Mouse (Mus musculus) neural tube, embryonic 11.5 days (tissue): ENCODE results near the gene Ackr2. TPM values are rescaled to one million over a fixed set of nuclear protein-coding genes. Genes with fewer than 3 reads are reported as not detected.

Experiments used
- ATAC-seq: fragments of 200-750 bp; cut with Nextera tagmentation; 2 replicates; pipeline ENCODE4 v1.8.0; 2017; ENCODE audit warnings: moderate number of reproducible peaks, mild to moderate bottlenecking, moderate TSS enrichment, moderate library complexity; ENCODE audit not compliant: insufficient read depth, low FRiP score, low TSS enrichment
- DNase-seq: peaks from one replicate; pipeline ENCODE4 v3.0.0-alpha.2; 2015; ENCODE audit warnings: low spot score
- H3K27ac ChIP-seq: fragments of 300-500 bp; sonication (generic); 2 replicates; pipeline ENCODE4 v1.5.1; 2014; ENCODE audit warnings: low read depth, mild to moderate bottlenecking, low read length
- H3K27me3 ChIP-seq: fragments of 300-500 bp; sonication (generic); 2 replicates; pipeline ENCODE4 v1.6.1; 2014; ENCODE audit warnings: mild to moderate bottlenecking, low read length, mixed read lengths; ENCODE audit not compliant: control insufficient read depth, insufficient read depth
- H3K36me3 ChIP-seq: fragments of 300-500 bp; sonication (generic); 2 replicates; pipeline ENCODE4 v1.6.1; 2014; ENCODE audit warnings: mild to moderate bottlenecking, low read length, moderate library complexity, mixed read lengths; ENCODE audit not compliant: control insufficient read depth, insufficient read depth
- H3K4me1 ChIP-seq: fragments of 300-500 bp; sonication (generic); 2 replicates; pipeline ENCODE4 v1.6.1; 2014; ENCODE audit warnings: low read length, mixed read lengths; ENCODE audit not compliant: control insufficient read depth, insufficient read depth
- H3K4me2 ChIP-seq: fragments of 300-500 bp; sonication (generic); 2 replicates; pipeline ENCODE4 v1.6.1; 2014; ENCODE audit warnings: low read depth, mild to moderate bottlenecking, moderate library complexity
- H3K4me3 ChIP-seq: fragments of 300-500 bp; sonication (generic); 2 replicates; pipeline ENCODE4 v1.5.1; 2014; ENCODE audit warnings: low read depth, low read length
- H3K9ac ChIP-seq: fragments of 300-500 bp; sonication (generic); 2 replicates; pipeline ENCODE4 v1.6.1; 2014; ENCODE audit warnings: mild to moderate bottlenecking, low read length
- H3K9me3 ChIP-seq: fragments of 300-500 bp; sonication (generic); 2 replicates; pipeline ENCODE4 v1.6.1; 2016; ENCODE audit warnings: low read length; ENCODE audit not compliant: control insufficient read depth
- WGBS: fragments of 180-500 bp; shearing (Covaris S2); extraction: QIAGEN DNeasy Blood & Tissue Kit; methylation state at CpG from one replicate; pipeline ENCODE4 v1.1.7; 2014; 5-methylcytosine and 5-hydroxymethylcytosine counted together
- polyA plus RNA-seq: library from polyadenylated mRNA; unstranded; fragments of >200 nt; fragmentation: Nextera tagmentation; extraction: Ambion mirVana; gene quantifications from 2 replicates; pipeline ENCODE4 v1.2.1, GENCODE M21; 2014

The Ackr2 gene
- polyA plus RNA-seq, 1 experiment from 2014 or later: 1.1 TPM

GRCm38 (mm10) chr9:121923443-121923842 lies 25.3 kb downstream of the Ackr2 start:
- Histone ChIP-seq H3K27me3 (no peaks in the 10 kb centered on the region), H3K36me3 (no peaks in the 10 kb centered on the region), H3K4me3 (no peak overlapping the region), H3K4me1 (no peaks in the 10 kb centered on the region), H3K9me3 (no peaks in the 10 kb centered on the region), H3K27ac (no peak overlapping the region), H3K4me2 (no peak overlapping the region), H3K9ac (no peak overlapping the region)
- ATAC-seq (no peak), DNase-seq (no peak)
- 86% methylated on average over 8 of the region's 8 CpGs for WGBS

- Histone ChIP-seq H3K4me2 (no peak overlapping the region), H3K27ac (no peak overlapping the region), H3K9ac (no peak overlapping the region), H3K4me3 (no peak overlapping the region), H3K27me3 (no peaks in the 10 kb centered on the region), H3K9me3 (no peaks in the 10 kb centered on the region), H3K4me1 (no peaks in the 10 kb centered on the region), H3K36me3 (no peaks in the 10 kb centered on the region)
- no peak for ATAC-seq
- 86% methylated on average over 5 of the region's 5 CpGs for WGBS
- no peak for DNase-seq
Observed at GRCm38 (mm10) chr9:121923906-121924305, 25.8 kb downstream of the Ackr2 start.

GRCm38 (mm10) chr9:121924901-121925560 lies 26.9 kb downstream of the Ackr2 start:
- DNase-seq: no peak
- WGBS: 90% methylated on average over 9 of the region's 9 CpGs
- Histone ChIP-seq H3K9me3 (no peaks in the 10 kb centered on the region), H3K27me3 (no peaks in the 10 kb centered on the region), H3K4me3 (no peak overlapping the region), H3K36me3 (no peaks in the 10 kb centered on the region), H3K27ac (no peak overlapping the region), H3K4me2 (no peak overlapping the region), H3K4me1 (no peaks in the 10 kb centered on the region), H3K9ac (no peak overlapping the region)
- ATAC-seq: no peak

GRCm38 (mm10) chr9:121925959-121926358 lies 27.8 kb downstream of the Ackr2 start:
- WGBS: 69% methylated on average over 8 of the region's 8 CpGs

GRCm38 (mm10) chr9:121926634-121927405 lies 28.7 kb downstream of the Ackr2 start:
- 62% methylated on average over 11 of the region's 11 CpGs for WGBS
- DNase-seq (no peak), ATAC-seq (no peak)
- Histone ChIP-seq H3K4me1 (no peaks in the 10 kb centered on the region), H3K4me2 (no peak overlapping the region), H3K9me3 (no peaks in the 10 kb centered on the region), H3K9ac (no peak overlapping the region), H3K4me3 (no peak overlapping the region), H3K27ac (no peak overlapping the region), H3K27me3 (no peaks in the 10 kb centered on the region), H3K36me3 (no peaks in the 10 kb centered on the region)

More at GRCm38 (mm10) chr9:121925959-121926358, 27.8 kb downstream of the Ackr2 start:
- H3K4me1 ChIP-seq: no peaks in the 10 kb centered on the region
- no peaks in the 10 kb centered on the region for H3K36me3 ChIP-seq
- DNase-seq (no peak), ATAC-seq (no peak)
- no peak overlapping the region for H3K4me2 ChIP-seq
- H3K9me3 ChIP-seq: no peaks in the 10 kb centered on the region
- H3K4me3 ChIP-seq: no peak overlapping the region
- no peaks in the 10 kb centered on the region for H3K27me3 ChIP-seq
- no peak overlapping the region for H3K9ac ChIP-seq
- H3K27ac ChIP-seq: no peak overlapping the region

- H3K36me3 ChIP-seq: no peaks in the 10 kb centered on the region
- no peak for ATAC-seq
- H3K9me3 ChIP-seq: no peaks in the 10 kb centered on the region
- no peak overlapping the region for H3K4me2 ChIP-seq
- no peak overlapping the region for H3K4me3 ChIP-seq
- H3K9ac ChIP-seq: no peak overlapping the region
- 86% methylated on average over 7 of the region's 7 CpGs for WGBS
- no peak for DNase-seq
- no peaks in the 10 kb centered on the region for H3K4me1 ChIP-seq
- H3K27me3 ChIP-seq: no peaks in the 10 kb centered on the region
- H3K27ac ChIP-seq: no peak overlapping the region
Observed at GRCm38 (mm10) chr9:121927721-121928120, 29.6 kb downstream of the Ackr2 start.

- no peak overlapping the region for H3K4me3 ChIP-seq
Observed at GRCm38 (mm10) chr9:121928498-121928897, 30.3 kb downstream of the Ackr2 start.

GRCm38 (mm10) chr9:121934856-121935255 lies 36.7 kb downstream of the Ackr2 start:
- WGBS: 83% methylated on average over 4 of the region's 4 CpGs
- Histone ChIP-seq H3K4me2 (no peak overlapping the region), H3K4me1 (no peaks in the 10 kb centered on the region), H3K36me3 (no peaks in the 10 kb centered on the region), H3K4me3 (no peak overlapping the region), H3K9me3 (no peaks in the 10 kb centered on the region), H3K27ac (no peak overlapping the region), H3K9ac (no peak overlapping the region), H3K27me3 (no peaks in the 10 kb centered on the region)
- no peak for ATAC-seq
- DNase-seq: no peak

More at GRCm38 (mm10) chr9:121928498-121928897, 30.3 kb downstream of the Ackr2 start:
- peak; percentile 56 for DNase-seq
- no peak overlapping the region for H3K9ac ChIP-seq
- no peak overlapping the region for H3K4me2 ChIP-seq
- no peaks in the 10 kb centered on the region for H3K4me1 ChIP-seq
- H3K27me3 ChIP-seq: no peaks in the 10 kb centered on the region
- no peak for ATAC-seq
- H3K36me3 ChIP-seq: no peaks in the 10 kb centered on the region
- H3K9me3 ChIP-seq: no peaks in the 10 kb centered on the region
- 34% methylated on average over 2 of the region's 2 CpGs for WGBS
- no peak overlapping the region for H3K27ac ChIP-seq

GRCm38 (mm10) chr9:121936952-121937351 lies 38.8 kb downstream of the Ackr2 start:
- WGBS: 78% methylated on average over 1 of the region's 1 CpGs
- H3K27ac ChIP-seq: no peak overlapping the region
- 0 out of 2 replicates have a peak, but pooled peaks have one; percentile 9 for ATAC-seq

More at GRCm38 (mm10) chr9:121936952-121937351, 38.8 kb downstream of the Ackr2 start:
- DNase-seq: no peak
- no peak overlapping the region for H3K4me2 ChIP-seq
- H3K9ac ChIP-seq: no peak overlapping the region
- H3K9me3 ChIP-seq: no peaks in the 10 kb centered on the region
- no peaks in the 10 kb centered on the region for H3K27me3 ChIP-seq
- H3K36me3 ChIP-seq: no peaks in the 10 kb centered on the region
- no peaks in the 10 kb centered on the region for H3K4me1 ChIP-seq
- no peak overlapping the region for H3K4me3 ChIP-seq
